Mouse (Mus musculus) hindbrain, embryonic 16.5 days (tissue): Measurements from ENCODE around the gene Zfp850. TPM values are rescaled to one million over a fixed set of nuclear protein-coding genes. Genes with fewer than 3 reads are reported as not detected.

Source experiments
- ATAC-seq: fragments of 200-750 bp; cut with Nextera tagmentation; 2 replicates; pipeline ENCODE4 v1.8.0; 2017; ENCODE audit warnings: moderate TSS enrichment, moderate library complexity
- H3K27ac ChIP-seq: fragments of 300-500 bp; sonication (generic); 2 replicates; pipeline ENCODE4 v1.5.1; 2014; ENCODE audit warnings: low read depth, mild to moderate bottlenecking, control low read depth, low read length, moderate library complexity
- H3K27me3 ChIP-seq: fragments of 300-500 bp; sonication (generic); replicated peaks from 2 replicates; pipeline ENCODE4 v1.6.1; 2014; ENCODE audit warnings: low read length; ENCODE audit not compliant: control insufficient read depth, insufficient read depth
- H3K36me3 ChIP-seq: fragments of 300-500 bp; sonication (generic); 2 replicates; pipeline ENCODE4 v1.6.1; 2014; ENCODE audit warnings: mild to moderate bottlenecking, low read length, moderate library complexity, mixed read lengths; ENCODE audit not compliant: control insufficient read depth, insufficient read depth
- H3K4me1 ChIP-seq: fragments of 300-500 bp; sonication (generic); 2 replicates; pipeline ENCODE4 v1.6.1; 2014; ENCODE audit warnings: low read depth, low read length; ENCODE audit not compliant: control insufficient read depth, insufficient read depth
- H3K4me2 ChIP-seq: fragments of 300-500 bp; sonication (generic); 2 replicates; pipeline ENCODE4 v1.6.1; 2014; ENCODE audit warnings: mild to moderate bottlenecking, low read length, control low read depth, moderate library complexity
- H3K4me3 ChIP-seq: fragments of 300-500 bp; sonication (generic); 2 replicates; pipeline ENCODE4 v1.5.1; 2014; ENCODE audit warnings: mild to moderate bottlenecking, low read length, control low read depth, moderate library complexity
- H3K9ac ChIP-seq: fragments of 300-500 bp; sonication (generic); 2 replicates; pipeline ENCODE4 v1.6.1; 2014; ENCODE audit warnings: low read depth, mild to moderate bottlenecking, control low read depth, low read length, moderate library complexity
- H3K9me3 ChIP-seq: fragments of 300-500 bp; sonication (generic); 2 replicates; pipeline ENCODE4 v1.6.1; 2014; ENCODE audit warnings: mild to moderate bottlenecking, low read length, moderate library complexity; ENCODE audit not compliant: control insufficient read depth
- WGBS: fragments of 180-500 bp; shearing (Covaris S2); extraction: QIAGEN DNeasy Blood & Tissue Kit; methylation state at CpG from one replicate; pipeline ENCODE4 v1.1.7; 2014; 5-methylcytosine and 5-hydroxymethylcytosine counted together
- polyA plus RNA-seq: library from polyadenylated mRNA; unstranded; fragments of >200 nt; fragmentation: Nextera tagmentation; extraction: Ambion mirVana; gene quantifications from 2 replicates; pipeline ENCODE4 v1.2.1, GENCODE M21; 2015

Gene Zfp850
- 6.2 and 6.4 TPM in 2 replicates for polyA plus RNA-seq

- H3K27me3 ChIP-seq: no peaks in the 10 kb centered on the region
- H3K9me3 ChIP-seq: no peaks in the 10 kb centered on the region
- peaks cover 7% of the 10 kb centered on the region for H3K4me1 ChIP-seq
- H3K9ac ChIP-seq: peak within 1 kb of the TSS; percentile 79
- under 1% methylated on average over 47 of the region's 47 CpGs for WGBS
- H3K4me2 ChIP-seq: peak within 1 kb of the TSS; percentile 86
- H3K4me3 ChIP-seq: peak within 1 kb of the TSS; percentile 71
- H3K36me3 ChIP-seq: no peaks in the 10 kb centered on the region
- peak within 1 kb of the TSS; percentile 67 for H3K27ac ChIP-seq
- peak; percentile 96 for ATAC-seq
Observed at GRCm38 (mm10) chr7:28013549-28014444, at the start of gene Zfp850. Gene Zfp850 (minus strand): TSS chr7:28014115.

- ATAC-seq: no peak
- H3K36me3 ChIP-seq: no peaks in the 10 kb centered on the region
- 97% methylated on average over 1 of the region's 1 CpGs for WGBS
Observed at GRCm38 (mm10) chr7:28059972-28060371, 46.1 kb upstream of the Zfp850 start.

GRCm38 (mm10) chr7:28053046-28053930 lies 39.4 kb upstream of the Zfp850 start:
- Histone ChIP-seq H3K9ac (no peak overlapping the region), H3K4me2 (no peak overlapping the region), H3K27me3 (peaks cover 3% of the 10 kb centered on the region; the same call in 1 of the 2 replicates), H3K9me3 (no peaks in the 10 kb centered on the region), H3K4me3 (no peak overlapping the region), H3K36me3 (peaks cover 3% of the 10 kb centered on the region; the same call in 1 of the 2 replicates), H3K27ac (no peak overlapping the region), H3K4me1 (peaks cover 12% of the 10 kb centered on the region)
- WGBS: 84% methylated on average over 6 of the region's 6 CpGs
- ATAC-seq: no peak

More at GRCm38 (mm10) chr7:28059972-28060371, 46.1 kb upstream of the Zfp850 start:
- no peaks in the 10 kb centered on the region; the same call in 1 of the 2 replicates for H3K9me3 ChIP-seq
- no peaks in the 10 kb centered on the region for H3K4me1 ChIP-seq
- H3K27me3 ChIP-seq: peaks cover 3% of the 10 kb centered on the region; the same call in 1 of the 2 replicates
- H3K4me3 ChIP-seq: no peak overlapping the region
- H3K27ac ChIP-seq: no peak overlapping the region
- H3K9ac ChIP-seq: no peak overlapping the region
- H3K4me2 ChIP-seq: no peak overlapping the region

GRCm38 (mm10) chr7:28050584-28050983 lies 36.7 kb upstream of the Zfp850 start:
- peaks cover 12% of the 10 kb centered on the region for H3K4me1 ChIP-seq
- H3K9me3 ChIP-seq: no peaks in the 10 kb centered on the region
- peak overlapping the region; percentile 37 for H3K9ac ChIP-seq
- peak overlapping the region; percentile 45 for H3K4me2 ChIP-seq
- H3K4me3 ChIP-seq: peak overlapping the region; percentile 10; the same call in 1 of the 2 replicates
- ATAC-seq: no peak
- H3K27me3 ChIP-seq: no peaks in the 10 kb centered on the region
- 65% methylated on average over 17 of the region's 17 CpGs for WGBS
- H3K36me3 ChIP-seq: peaks cover 20% of the 10 kb centered on the region
- no peak overlapping the region for H3K27ac ChIP-seq

GRCm38 (mm10) chr7:28049476-28050409 lies 35.8 kb upstream of the Zfp850 start, which contains the start of gene Psmc4:
Gene Psmc4 (minus strand): TSS chr7:28050101.
- Histone ChIP-seq H3K9ac (peak within 1 kb of the TSS; percentile 62), H3K36me3 (peaks cover 28% of the 10 kb centered on the region), H3K27me3 (no peaks in the 10 kb centered on the region), H3K4me1 (peaks cover 12% of the 10 kb centered on the region), H3K27ac (no peak within 1 kb of the TSS), H3K4me3 (peak within 1 kb of the TSS; percentile 58), H3K9me3 (no peaks in the 10 kb centered on the region), H3K4me2 (peak within 1 kb of the TSS; percentile 78)
- WGBS: under 1% methylated on average over 52 of the region's 52 CpGs
- ATAC-seq: peak; percentile 98

- Histone ChIP-seq H3K36me3 (peaks cover 57% of the 10 kb centered on the region), H3K4me3 (no peak overlapping the region), H3K9ac (no peak overlapping the region), H3K9me3 (no peaks in the 10 kb centered on the region), H3K27me3 (no peaks in the 10 kb centered on the region), H3K4me2 (no peak overlapping the region), H3K4me1 (peaks cover 8% of the 10 kb centered on the region), H3K27ac (no peak overlapping the region)
- ATAC-seq: no peak
- WGBS: 87% methylated on average over 4 of the region's 4 CpGs
Observed at GRCm38 (mm10) chr7:28044524-28044923, 30.6 kb upstream of the Zfp850 start.

- Histone ChIP-seq H3K27ac (peak overlapping the region; percentile 67), H3K9ac (peak overlapping the region; percentile 79), H3K4me3 (peak overlapping the region; percentile 71), H3K27me3 (no peaks in the 10 kb centered on the region), H3K36me3 (no peaks in the 10 kb centered on the region), H3K9me3 (no peaks in the 10 kb centered on the region), H3K4me1 (peaks cover 7% of the 10 kb centered on the region), H3K4me2 (peak overlapping the region; percentile 86)
- peak; percentile 23; the same call in 1 of the 2 replicates for ATAC-seq
- WGBS: 19% methylated on average over 7 of the region's 7 CpGs
Observed at GRCm38 (mm10) chr7:28014445-28014810, 513 bp upstream of the Zfp850 start.

GRCm38 (mm10) chr7:28010271-28010670 lies 3.6 kb downstream of the Zfp850 start:
- ATAC-seq: no peak
- peaks cover 7% of the 10 kb centered on the region for H3K4me1 ChIP-seq
- 99% methylated on average over 3 of the region's 3 CpGs for WGBS
- no peak overlapping the region for H3K27ac ChIP-seq
- no peaks in the 10 kb centered on the region for H3K27me3 ChIP-seq
- H3K9ac ChIP-seq: no peak overlapping the region
- no peak overlapping the region for H3K4me2 ChIP-seq
- peaks cover 6% of the 10 kb centered on the region; the same call in 1 of the 2 replicates for H3K36me3 ChIP-seq
- no peak overlapping the region for H3K4me3 ChIP-seq
- no peaks in the 10 kb centered on the region for H3K9me3 ChIP-seq
